Mouse (Mus musculus) CH12.LX (cell line): Measurements from ENCODE around the gene Mettl23. TPM values are rescaled to one million over a fixed set of nuclear protein-coding genes. Genes with fewer than 3 reads are reported as not detected.

Experiments used
- DNase-seq: peaks from one replicate; pipeline ENCODE4 v3.0.0-alpha.2; 2013; ENCODE audit errors: extremely low read depth
- H3K27ac ChIP-seq: 2 replicates; pipeline ENCODE4 v1.5.1; 2012; ENCODE audit warnings: low read depth, mild to moderate bottlenecking, control low read depth, moderate library complexity; ENCODE audit not compliant: insufficient read depth
- H3K27me3 ChIP-seq: replicated peaks from 2 replicates; pipeline ENCODE3; 2012; ENCODE audit warnings: inconsistent platforms
- H3K36me3 ChIP-seq, 2 experiments: replicated peaks in 1 of 2; 2 replicates each; pipeline versions ENCODE3 to v1.6.1; 2012; ENCODE audit warnings: inconsistent platforms in 1 of 2, low read length in 1 of 2, mild to moderate bottlenecking in 1 of 2, mixed read lengths in 1 of 2, moderate library complexity in 1 of 2; ENCODE audit not compliant: control insufficient read depth in 1 of 2, insufficient read depth in 1 of 2
- H3K4me1 ChIP-seq, 2 experiments: 2 replicates each; pipeline ENCODE4 v1.6.1; 2012; ENCODE audit warnings: inconsistent platforms in 1 of 2, moderate library complexity in 1 of 2; ENCODE audit not compliant: insufficient read depth in 2 of 2, control insufficient read depth in 1 of 2
- H3K4me2 ChIP-seq: 2 replicates; pipeline ENCODE4 v1.6.1; 2012; ENCODE audit warnings: low read depth, mild to moderate bottlenecking, control low read depth; ENCODE audit not compliant: poor library complexity, insufficient read depth, severe bottlenecking
- H3K4me3 ChIP-seq, 3 experiments: fragments of 150-350 bp in 1 of 3; sonication (generic) in 1 of 3; replicated peaks in 1 of 3; 2 replicates each; pipeline versions ENCODE3 to v1.5.1; 2011 to 2012; ENCODE audit warnings: low read depth in 2 of 3, low read length in 2 of 3, mild to moderate bottlenecking in 2 of 3, moderate library complexity in 2 of 3, control low read depth in 1 of 3, improper control_type of control experiment in 1 of 3, inconsistent platforms in 1 of 3, mixed read lengths in 1 of 3; ENCODE audit not compliant: poor library complexity in 1 of 3
- H3K79me2 ChIP-seq: replicated peaks from 2 replicates; pipeline ENCODE4 v1.6.1; 2012; ENCODE audit warnings: mild to moderate bottlenecking, moderate library complexity; ENCODE audit not compliant: control insufficient read depth, poor library complexity, insufficient read depth, severe bottlenecking; ENCODE audit errors: extremely low read depth
- H3K9ac ChIP-seq: 2 replicates; pipeline ENCODE4 v1.6.1; 2012; ENCODE audit warnings: low read depth, mild to moderate bottlenecking, control low read depth, moderate library complexity; ENCODE audit not compliant: insufficient read depth
- H3K9me3 ChIP-seq: replicated peaks from 2 replicates; pipeline ENCODE3; 2012; ENCODE audit warnings: low read length, inconsistent platforms, mixed read lengths
- BHLHE40 ChIP-seq: IDR thresholded peaks from 2 replicates; pipeline ENCODE4 v1.6.1; 2011; ENCODE audit warnings: mild to moderate bottlenecking, low read depth, low read length, improper control_type of control experiment
- CHD1 ChIP-seq: IDR thresholded peaks from 2 replicates; pipeline ENCODE4 v1.6.1; 2012; ENCODE audit warnings: low read depth, low read length, improper control_type of control experiment, inconsistent platforms
- CTCF ChIP-seq, 2 experiments: IDR thresholded peaks in 1 of 2; conservative IDR thresholded peaks in 1 of 2; 2 replicates each; pipeline ENCODE4 v1.5.1; 2011 to 2012; ENCODE audit warnings: low read depth in 2 of 2, low read length in 2 of 2, improper control_type of control experiment in 1 of 2, inconsistent platforms in 1 of 2, mild to moderate bottlenecking in 1 of 2, moderate library complexity in 1 of 2
- HCFC1 ChIP-seq: IDR thresholded peaks from 2 replicates; pipeline ENCODE4 v1.6.1; 2012; ENCODE audit warnings: low read depth, mild to moderate bottlenecking, inconsistent platforms, low read length, improper control_type of control experiment
- IRF4 ChIP-seq: IDR thresholded peaks from 2 replicates; pipeline ENCODE4 v1.6.1; 2014; ENCODE audit warnings: low read depth, mild to moderate bottlenecking, inconsistent platforms, low read length, improper control_type of control experiment
- JUND ChIP-seq: conservative IDR thresholded peaks from 2 replicates; pipeline ENCODE4 v1.6.1; 2011; ENCODE audit warnings: low read depth, low read length, improper control_type of control experiment
- MAFK ChIP-seq: IDR thresholded peaks from 2 replicates; pipeline ENCODE4 v1.6.1; 2011; ENCODE audit warnings: low read length, improper control_type of control experiment; ENCODE audit not compliant: insufficient replicate concordance
- MAX ChIP-seq: IDR thresholded peaks from 2 replicates; pipeline ENCODE4 v1.6.1; 2011; ENCODE audit warnings: low read length, improper control_type of control experiment
- MAZ ChIP-seq: IDR thresholded peaks from 2 replicates; pipeline ENCODE4 v1.6.1; 2012; ENCODE audit warnings: low read depth, mild to moderate bottlenecking, inconsistent platforms, low read length, improper control_type of control experiment, moderate library complexity
- MEF2A ChIP-seq: IDR thresholded peaks from 2 replicates; pipeline ENCODE4 v1.6.1; 2014; ENCODE audit warnings: low read depth, mild to moderate bottlenecking, inconsistent platforms, low read length, improper control_type of control experiment, borderline replicate concordance
- MXI1 ChIP-seq: IDR thresholded peaks from 2 replicates; pipeline ENCODE4 v1.6.1; 2011; ENCODE audit warnings: mild to moderate bottlenecking, low read depth, low read length, improper control_type of control experiment
- MYC ChIP-seq: IDR thresholded peaks from 2 replicates; pipeline ENCODE4 v1.6.1; 2011; ENCODE audit warnings: low read depth, mild to moderate bottlenecking, improper control_type of control experiment, low read length
- RCOR1 ChIP-seq: conservative IDR thresholded peaks from 2 replicates; pipeline ENCODE4 v1.6.1; 2012; ENCODE audit warnings: low read depth, mild to moderate bottlenecking, inconsistent platforms, low read length, improper control_type of control experiment
- SMC3 ChIP-seq: IDR thresholded peaks from 2 replicates; pipeline ENCODE4 v1.6.1; 2011; ENCODE audit warnings: low read depth, low read length, improper control_type of control experiment
- USF2 ChIP-seq: conservative IDR thresholded peaks from 2 replicates; pipeline ENCODE4 v1.6.1; 2011; ENCODE audit warnings: low read depth, low read length, improper control_type of control experiment
- ZKSCAN1 ChIP-seq: IDR thresholded peaks from 2 replicates; pipeline ENCODE4 v1.6.1; 2012; ENCODE audit warnings: low read depth, inconsistent platforms, low read length, improper control_type of control experiment, borderline replicate concordance
- ZNF384 ChIP-seq: IDR thresholded peaks from 2 replicates; pipeline ENCODE4 v1.6.1; 2012; ENCODE audit warnings: low read depth, low read length, improper control_type of control experiment, inconsistent platforms
- dilution Hi-C: fragments of 300-500 bp; cut with MboI; formaldehyde crosslinking; loops from 2 replicates; pipeline ENCODE4 v1.14.3; 2020; ENCODE audit warnings: low sequenced_read_pairs; ENCODE audit not compliant: extremely low pct_unique_long_range_greater_than_20kb, extremely low pct_ligation_motif_present
- in situ Hi-C: fragments of 300-500 bp; cut with MboI; formaldehyde crosslinking; loops from 3 replicates; pipeline ENCODE4 v1.14.3; 2019; ENCODE audit warnings: low sequenced_read_pairs, low pct_ligation_motif_present, low pct_unique_long_range_greater_than_20kb, mixed read lengths
- polyA plus RNA-seq: library from polyadenylated mRNA; unstranded; fragments of >175 nt; gene quantifications from 2 replicates; pipeline ENCODE4 v1.2.1, GENCODE M21; 2012; ENCODE audit warnings: low read depth; ENCODE audit not compliant: insufficient read length
- total RNA-seq, 2 experiments: library from RNA; depleted of rRNA; stranded (reverse); fragments of 300-350 nt in 1 of 2; fragments of >200 nt in 1 of 2; gene quantifications; 2 replicates each; pipeline ENCODE4 v1.2.3; 2012 to 2014

Gene Mettl23
- total and polyA plus RNA-seq, 3 experiments = 44.5 to 64.9 (median 63.7) TPM

GRCm38 (mm10) chr11:116837441-116837840, 5.6 kb upstream of the Mettl23 start:
- H3K4me1 ChIP-seq = peaks cover 15 to 51% of the 10 kb centered on the region in 2 experiments
- no peak overlapping the region for H3K27ac ChIP-seq
- dilution Hi-C loops = no loop called here

GRCm38 (mm10) chr11:116838936-116839335, 4.1 kb upstream of the Mettl23 start:
- Histone ChIP-seq H3K9me3 (no peaks in the 10 kb centered on the region), H3K4me2 (no peak overlapping the region), H3K9ac (no peak overlapping the region), H3K36me3 (peaks cover 67 to 76% of the 10 kb centered on the region in 2 experiments), H3K4me1 (peaks cover 10 to 36% of the 10 kb centered on the region in 2 experiments; a peak in 3 of 4 replicates), H3K27ac (no peak overlapping the region), H3K27me3 (no peaks in the 10 kb centered on the region), H3K4me3 (no peak overlapping the region), H3K79me2 (peaks cover 27% of the 10 kb centered on the region)
- no peak for DNase-seq
- in situ Hi-C loops = no loop called here
- dilution Hi-C loops = no loop called here
- TF ChIP-seq ZNF384 = no peak
- TF ChIP-seq CTCF (conservative IDR thresholded peaks at IDR 0.05 in 1 of 2, IDR thresholded peaks at IDR 0.05 in 1 of 2; ENCODE audit: low read depth in 2 of 2, low read length in 2 of 2) = peak in 1 of 2 experiments; percentile 7; a peak in 1 of 4 replicates

More at GRCm38 (mm10) chr11:116837441-116837840, 5.6 kb upstream of the Mettl23 start:
- no peak overlapping the region for H3K4me3 ChIP-seq
- peaks cover 71 to 91% of the 10 kb centered on the region in 2 experiments for H3K36me3 ChIP-seq
- in situ Hi-C loops = no loop called here
- peaks cover 25% of the 10 kb centered on the region for H3K79me2 ChIP-seq
- DNase-seq = no peak
- H3K4me2 ChIP-seq = no peak overlapping the region
- no peak overlapping the region for H3K9ac ChIP-seq
- TF ChIP-seq MEF2A = no peak
- no peak for TF ChIP-seq MAFK
- no peak for TF ChIP-seq ZKSCAN1
- TF ChIP-seq RCOR1 = no peak
- no peak for TF ChIP-seq USF2
- TF ChIP-seq CHD1 = no peak
- TF ChIP-seq MAX = no peak
- no peak for TF ChIP-seq MYC
- TF ChIP-seq IRF4 = no peak
- TF ChIP-seq HCFC1 = no peak
- TF ChIP-seq SMC3 = no peak
- TF ChIP-seq MAZ = no peak
- no peak for TF ChIP-seq BHLHE40
- TF ChIP-seq CTCF (conservative IDR thresholded peaks at IDR 0.05 in 1 of 2, IDR thresholded peaks at IDR 0.05 in 1 of 2; ENCODE audit: low read depth in 2 of 2, low read length in 2 of 2) = no peak
- TF ChIP-seq MXI1 = no peak
- TF ChIP-seq JUND = no peak
- no peaks in the 10 kb centered on the region for H3K27me3 ChIP-seq
- no peaks in the 10 kb centered on the region for H3K9me3 ChIP-seq
